Mouse (Mus musculus) layer of hippocampus, adult 9-10 months (tissue): ENCODE measurements around the gene Avil.

ENCODE experiments used
- DNase-seq: peaks from one replicate; pipeline ENCODE4 v3.0.0; 2022; ENCODE audit warnings: low spot score

The Avil gene

DNA sequence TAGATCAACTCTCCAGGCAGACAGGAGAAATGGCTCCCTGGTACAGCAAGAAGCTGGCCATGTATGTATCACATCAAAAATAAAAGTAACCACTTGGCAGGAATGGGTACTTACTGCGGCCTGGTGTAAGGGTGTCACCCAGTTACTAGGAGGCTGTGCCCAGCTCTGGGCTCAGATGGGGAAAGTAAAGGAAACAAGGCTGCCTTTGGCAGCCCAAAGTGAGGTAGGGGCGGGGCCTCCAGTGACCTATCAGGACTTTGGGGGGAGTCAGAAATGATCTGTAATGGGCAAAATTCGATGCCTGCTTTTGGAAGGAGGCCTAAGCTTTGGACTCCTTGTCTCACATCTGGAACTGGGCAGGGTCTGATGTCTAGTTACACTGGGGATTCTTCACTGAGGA lies 18.8 kb upstream of the Avil start:
- DNase-seq, result no peak

- no peak for DNase-seq
Measured at GRCm38 (mm10) chr10:126983193-126983725, 17.2 kb upstream of the Avil start.

DNA sequence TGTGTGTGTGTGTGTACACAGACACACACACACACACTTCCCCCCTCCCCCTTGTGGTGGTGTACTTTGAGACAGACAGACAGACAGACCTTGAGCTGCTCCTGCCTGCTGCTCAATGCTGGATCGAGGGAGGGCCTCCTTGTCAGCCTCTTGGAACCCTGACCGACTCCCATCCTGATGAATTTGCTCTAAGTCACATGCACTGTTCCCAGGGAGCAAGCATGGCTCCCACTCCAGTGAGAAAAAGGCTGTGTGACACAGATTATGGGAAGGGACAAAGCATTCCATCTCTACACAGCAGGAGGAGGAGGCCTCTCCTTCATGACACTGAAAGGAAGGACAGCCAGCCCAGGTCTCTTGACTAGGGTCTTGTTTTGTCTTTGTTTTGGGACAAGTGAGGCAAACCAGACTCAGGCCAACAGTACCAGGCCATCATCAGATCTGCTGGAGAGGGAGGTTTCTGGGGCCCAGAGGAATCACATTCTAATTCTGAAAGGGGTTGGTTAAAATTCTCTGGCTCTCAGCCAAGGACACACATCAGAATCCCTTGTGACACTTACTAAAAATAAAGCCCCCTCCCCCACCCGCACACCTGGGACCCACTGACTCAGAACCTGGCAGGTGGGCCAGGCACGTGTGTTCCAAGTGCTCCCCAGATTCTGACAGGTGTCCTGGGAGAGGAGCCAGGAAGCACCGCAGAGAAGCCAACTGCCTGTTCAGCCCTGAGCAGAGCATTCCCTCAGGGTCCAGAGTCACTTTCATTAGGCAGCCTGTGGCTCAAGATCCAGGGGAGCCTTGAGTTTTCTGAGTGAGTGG lies 16.1 kb upstream of the Avil start:
- no peak for DNase-seq

- no peak for DNase-seq
Measured at GRCm38 (mm10) chr10:126985127-126985526, 15.4 kb upstream of the Avil start.

DNA sequence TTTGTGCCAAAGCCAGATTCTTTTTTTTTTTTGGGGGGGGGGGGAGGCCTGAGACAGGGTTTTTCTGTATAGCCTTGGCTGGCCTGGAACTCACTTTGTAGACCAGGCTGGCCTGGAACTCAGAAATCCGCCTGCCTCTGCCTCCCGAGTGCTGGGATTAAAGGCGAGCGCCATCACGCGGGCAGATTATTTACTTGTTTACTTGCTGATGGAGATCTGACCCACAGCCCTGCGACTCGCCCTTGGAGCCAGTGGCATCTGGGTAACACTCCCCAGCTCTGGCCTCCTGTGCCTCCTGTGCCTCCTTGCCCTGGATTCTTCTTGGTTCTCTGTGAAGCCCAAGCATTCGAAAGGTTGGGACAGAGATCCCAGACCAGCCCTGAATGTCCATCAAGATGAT lies 14.9 kb upstream of the Avil start:
- no peak for DNase-seq

DNA sequence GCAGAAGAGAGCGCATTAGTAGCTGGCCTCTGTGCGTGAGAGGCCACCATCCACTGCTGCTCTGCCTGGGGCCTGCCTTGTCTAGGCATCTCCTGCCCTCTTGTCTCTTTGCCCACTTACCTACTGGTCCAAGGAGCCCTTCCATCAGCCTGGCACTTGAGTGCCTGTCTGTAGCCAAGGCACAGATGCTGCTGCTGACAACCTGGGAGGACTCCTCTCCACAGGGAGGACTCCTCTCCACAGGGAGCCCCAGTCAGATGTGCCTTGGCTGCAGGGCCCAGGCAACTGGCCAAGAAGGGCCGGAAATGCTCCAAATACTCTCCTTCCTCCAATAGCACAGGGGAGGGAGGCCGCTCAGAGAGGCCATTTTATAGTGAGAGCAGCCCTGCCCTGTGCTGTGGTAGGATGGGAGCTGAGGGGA lies 14.0 kb upstream of the Avil start:
- no peak for DNase-seq

GRCm38 (mm10) chr10:126987183-126988118 lies 13.1 kb upstream of the Avil start:
- no peak for DNase-seq

DNA sequence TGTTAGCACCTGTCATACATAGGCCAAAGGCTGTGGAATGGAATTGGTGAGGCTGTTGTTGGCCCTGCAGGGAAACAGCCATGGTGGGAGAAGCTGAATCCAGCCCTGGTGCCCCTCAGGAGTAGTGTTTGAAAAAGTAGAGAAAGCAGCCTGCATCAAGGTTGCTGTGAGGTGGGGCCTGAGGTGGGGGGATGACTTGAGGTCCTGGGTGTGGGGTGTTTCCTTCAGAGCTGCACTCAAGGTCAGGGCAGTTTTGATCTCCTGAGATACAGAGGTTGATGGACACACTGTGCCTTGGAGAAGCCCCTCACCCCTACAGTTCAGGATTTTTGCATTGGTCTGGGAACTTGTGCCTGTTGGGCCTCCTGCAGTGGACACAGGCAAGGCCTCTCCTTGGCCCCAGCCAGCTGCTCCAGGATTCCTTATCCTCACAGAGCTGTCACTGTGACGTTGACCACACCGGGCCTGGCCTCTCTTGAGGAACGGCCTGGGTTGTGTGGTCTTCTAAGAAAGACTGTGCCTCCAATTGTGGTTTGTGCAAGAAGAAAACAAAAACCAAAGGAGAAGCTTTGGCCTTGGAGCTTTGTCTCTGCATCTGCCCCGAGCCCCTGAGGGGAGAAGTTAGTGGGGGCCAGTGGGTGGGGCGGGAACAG lies 11.9 kb upstream of the Avil start:
- no peak for DNase-seq

DNA sequence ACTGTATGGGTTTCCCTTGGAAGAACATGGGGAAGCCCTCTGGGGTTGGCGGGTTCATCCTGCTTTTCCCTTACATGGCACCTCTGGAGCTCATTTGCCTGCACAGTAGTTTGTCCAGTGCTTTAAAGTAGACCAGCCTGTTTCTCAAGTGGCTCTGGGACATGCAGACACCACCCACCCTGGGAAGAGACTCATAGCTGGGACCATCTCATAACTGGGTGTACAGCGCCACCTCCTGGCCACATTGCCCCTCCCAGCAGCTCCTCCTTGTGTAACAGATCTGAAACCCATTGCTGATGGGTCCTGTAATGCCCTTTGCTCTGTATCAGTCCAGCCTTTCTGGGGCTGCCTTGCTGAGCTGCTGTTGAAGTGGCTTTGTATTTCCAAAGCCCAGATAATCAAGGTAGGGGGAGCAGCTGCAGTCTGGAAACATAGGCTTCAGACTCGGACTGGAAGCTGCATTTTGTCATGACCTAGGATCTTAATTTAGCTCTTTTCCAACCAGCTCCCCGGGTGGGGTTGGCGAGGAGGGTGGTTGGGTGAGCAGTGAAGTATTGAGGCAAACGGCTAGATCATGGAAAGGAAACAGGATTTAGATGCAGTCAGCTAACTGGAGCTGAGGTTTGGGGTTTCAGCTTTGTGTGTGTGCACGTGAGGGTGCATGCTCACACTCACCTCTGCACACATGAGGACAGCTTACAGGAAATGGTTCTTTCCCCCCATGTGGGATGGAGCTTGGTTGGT lies 10.0 kb upstream of the Avil start:
- DNase-seq, result peak; percentile 79

- no peak for DNase-seq
Measured at GRCm38 (mm10) chr10:126991676-126992075, 8.8 kb upstream of the Avil start.

DNA sequence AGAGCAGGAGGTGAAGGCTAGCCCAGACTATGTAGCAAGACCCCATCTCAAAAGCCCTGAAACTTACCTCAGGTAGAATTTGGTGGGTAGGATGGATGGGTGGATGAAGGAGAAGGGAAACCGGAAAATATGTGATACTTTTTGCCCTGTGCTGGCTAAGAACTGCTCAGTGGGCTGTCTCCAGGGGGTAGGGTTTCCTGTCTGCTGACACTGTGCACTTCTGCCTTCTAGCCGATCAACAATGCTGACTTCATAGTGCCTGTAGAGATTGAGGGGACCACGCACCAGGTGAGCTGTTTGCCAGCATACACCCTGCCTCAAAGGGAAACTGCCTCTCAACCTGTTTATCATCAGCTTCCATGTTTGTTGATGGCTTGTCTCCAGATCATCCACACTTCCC lies 6.9 kb upstream of the Avil start:
- DNase-seq, result no peak

GRCm38 (mm10) chr10:126997340-126998113 lies 3.0 kb upstream of the Avil start:
- DNase-seq, result no peak

- DNase-seq, result no peak
Measured at GRCm38 (mm10) chr10:127001297-127001696, 788 bp downstream of the Avil start.

- DNase-seq, result no peak
Measured at GRCm38 (mm10) chr10:127002056-127002455, 1.5 kb downstream of the Avil start.

GRCm38 (mm10) chr10:127002765-127003164 lies 2.3 kb downstream of the Avil start:
- DNase-seq, result no peak

DNA sequence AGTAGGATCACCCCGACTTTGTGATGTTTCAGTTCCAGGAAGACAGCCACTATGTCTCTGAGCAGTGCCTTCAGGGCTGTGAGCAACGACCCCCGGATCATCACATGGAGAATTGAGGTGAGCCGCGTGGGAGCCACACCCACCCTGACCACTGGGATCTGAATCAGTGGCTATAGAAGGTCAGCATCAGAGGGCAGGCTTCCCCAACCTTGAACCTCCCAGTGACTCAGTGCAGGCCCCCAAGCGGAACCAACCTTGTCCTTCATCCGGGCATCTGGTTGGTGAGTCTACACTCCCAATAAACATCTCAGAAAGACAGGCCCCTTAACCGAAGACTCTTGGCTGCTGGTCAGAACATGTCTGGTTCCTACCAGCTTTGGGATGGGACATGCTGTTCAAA lies 2.8 kb downstream of the Avil start:
- DNase-seq, result no peak

GRCm38 (mm10) chr10:127003806-127004205 lies 3.3 kb downstream of the Avil start:
- no peak for DNase-seq

GRCm38 (mm10) chr10:127016488-127016887 lies 16.0 kb downstream of the Avil start:
- DNase-seq, result no peak

- DNase-seq, result no peak
Measured at GRCm38 (mm10) chr10:127017071-127017470, 16.6 kb downstream of the Avil start.

GRCm38 (mm10) chr10:127018422-127018821 lies 17.9 kb downstream of the Avil start:
- DNase-seq, result no peak
